Mouse (Mus musculus): ENCODE data around the gene Gm20532.

GRCm38 (mm10) chr2:26609261-26609661, 22.8 kb downstream of the Gm20532 start:
- TF ChIP-seq CTCF (IDR thresholded peaks at IDR 0.05; ENCODE audit: insufficient read depth, low read length) (no peak), POLR2A (IDR thresholded peaks at IDR 0.05; ENCODE audit: borderline replicate concordance, extremely low read depth, low read depth, low read length) (no peak)

Data from lung, adult 2 months (tissue).